Mouse (Mus musculus): ENCODE measurements around the gene Trim15. TPM values are rescaled to one million over a fixed set of nuclear protein-coding genes. Genes with fewer than 3 reads are reported as not detected.
"Not testable (repeated sequence)": the region's sequence is repeated elsewhere in the genome, so short reads cannot be mapped to it uniquely, and the experiment has no call there.

The Trim15 gene
- total RNA-seq (2017), result not detected in 2 replicates

GRCm38 (mm10) chr17:36866719-36867527, at the start of gene Trim15:
Gene Trim15 (minus strand): TSS chr17:36867210.
- no peak; a peak in 1 of 4 replicates for ATAC-seq (replicated peaks in 1 of 2; ENCODE audit: insufficient read depth in 1 of 2, low FRiP score in 2 of 2, low TSS enrichment in 1 of 2, low read depth in 1 of 2, poor library complexity in 2 of 2, severe bottlenecking in 2 of 2)

GRCm38 (mm10) chr17:36915076-36915475, 48.1 kb upstream of the Trim15 start:
- ATAC-seq (replicated peaks in 1 of 2; ENCODE audit: insufficient read depth in 1 of 2, low FRiP score in 2 of 2, low TSS enrichment in 1 of 2, low read depth in 1 of 2, poor library complexity in 2 of 2, severe bottlenecking in 2 of 2), result no peak; a peak in 1 of 4 replicates

- peak in 1 of 2 experiments; percentile 75; a peak in 2 of 4 replicates for ATAC-seq (replicated peaks in 1 of 2; ENCODE audit: insufficient read depth in 1 of 2, low FRiP score in 2 of 2, low TSS enrichment in 1 of 2, low read depth in 1 of 2, poor library complexity in 2 of 2, severe bottlenecking in 2 of 2)
These were observed 47.1 kb upstream of the Trim15 start for GRCm38 (mm10) chr17:36914108-36914507.

GRCm38 (mm10) chr17:36912031-36912430, 45.0 kb upstream of the Trim15 start:
- ATAC-seq (replicated peaks in 1 of 2; ENCODE audit: insufficient read depth in 1 of 2, low FRiP score in 2 of 2, low TSS enrichment in 1 of 2, low read depth in 1 of 2, poor library complexity in 2 of 2, severe bottlenecking in 2 of 2), result no peak

- no peak for ATAC-seq (replicated peaks in 1 of 2; ENCODE audit: insufficient read depth in 1 of 2, low FRiP score in 2 of 2, low TSS enrichment in 1 of 2, low read depth in 1 of 2, poor library complexity in 2 of 2, severe bottlenecking in 2 of 2)
These were observed 42.8 kb upstream of the Trim15 start for GRCm38 (mm10) chr17:36909802-36910201.

GRCm38 (mm10) chr17:36908235-36908634, 41.2 kb upstream of the Trim15 start:
- no peak for ATAC-seq (replicated peaks in 1 of 2; ENCODE audit: insufficient read depth in 1 of 2, low FRiP score in 2 of 2, low TSS enrichment in 1 of 2, low read depth in 1 of 2, poor library complexity in 2 of 2, severe bottlenecking in 2 of 2)

- ATAC-seq (replicated peaks in 1 of 2; ENCODE audit: insufficient read depth in 1 of 2, low FRiP score in 2 of 2, low TSS enrichment in 1 of 2, low read depth in 1 of 2, poor library complexity in 2 of 2, severe bottlenecking in 2 of 2), result no peak
These were observed 36.6 kb upstream of the Trim15 start for GRCm38 (mm10) chr17:36903651-36904050.

- ATAC-seq (replicated peaks in 1 of 2; ENCODE audit: insufficient read depth in 1 of 2, low FRiP score in 2 of 2, low TSS enrichment in 1 of 2, low read depth in 1 of 2, poor library complexity in 2 of 2, severe bottlenecking in 2 of 2), result no peak
These were observed 33.7 kb upstream of the Trim15 start for GRCm38 (mm10) chr17:36900691-36901090.

- ATAC-seq (replicated peaks in 1 of 2; ENCODE audit: insufficient read depth in 1 of 2, low FRiP score in 2 of 2, low TSS enrichment in 1 of 2, low read depth in 1 of 2, poor library complexity in 2 of 2, severe bottlenecking in 2 of 2), result no peak
These were observed 33.0 kb upstream of the Trim15 start for GRCm38 (mm10) chr17:36900001-36900400.

- ATAC-seq (replicated peaks in 1 of 2; ENCODE audit: insufficient read depth in 1 of 2, low FRiP score in 2 of 2, low TSS enrichment in 1 of 2, low read depth in 1 of 2, poor library complexity in 2 of 2, severe bottlenecking in 2 of 2), result no peak
These were observed 32.4 kb upstream of the Trim15 start for GRCm38 (mm10) chr17:36899376-36899775.

- ATAC-seq (replicated peaks in 1 of 2; ENCODE audit: insufficient read depth in 1 of 2, low FRiP score in 2 of 2, low TSS enrichment in 1 of 2, low read depth in 1 of 2, poor library complexity in 2 of 2, severe bottlenecking in 2 of 2), result no peak
These were observed 30.7 kb upstream of the Trim15 start, which contains the start of gene Trim31 for GRCm38 (mm10) chr17:36897552-36898205. Gene Trim31 (plus strand): TSS chr17:36898118.

- ATAC-seq (replicated peaks in 1 of 2; ENCODE audit: insufficient read depth in 1 of 2, low FRiP score in 2 of 2, low TSS enrichment in 1 of 2, low read depth in 1 of 2, poor library complexity in 2 of 2, severe bottlenecking in 2 of 2), result no peak
These were observed 30.1 kb upstream of the Trim15 start for GRCm38 (mm10) chr17:36897065-36897464.

GRCm38 (mm10) chr17:36896583-36896982, 29.6 kb upstream of the Trim15 start:
- no peak for ATAC-seq (replicated peaks in 1 of 2; ENCODE audit: insufficient read depth in 1 of 2, low FRiP score in 2 of 2, low TSS enrichment in 1 of 2, low read depth in 1 of 2, poor library complexity in 2 of 2, severe bottlenecking in 2 of 2)

GRCm38 (mm10) chr17:36893387-36893786, 26.4 kb upstream of the Trim15 start:
- no peak for ATAC-seq (replicated peaks in 1 of 2; ENCODE audit: insufficient read depth in 1 of 2, low FRiP score in 2 of 2, low TSS enrichment in 1 of 2, low read depth in 1 of 2, poor library complexity in 2 of 2, severe bottlenecking in 2 of 2)

- peak; percentile 81 to 92 for ATAC-seq (replicated peaks in 1 of 2; ENCODE audit: insufficient read depth in 1 of 2, low FRiP score in 2 of 2, low TSS enrichment in 1 of 2, low read depth in 1 of 2, poor library complexity in 2 of 2, severe bottlenecking in 2 of 2)
These were observed 25.4 kb upstream of the Trim15 start for GRCm38 (mm10) chr17:36892362-36892761.

GRCm38 (mm10) chr17:36891496-36891895, 24.5 kb upstream of the Trim15 start:
- not testable (repeated sequence) for ATAC-seq (replicated peaks in 1 of 2; ENCODE audit: insufficient read depth in 1 of 2, low FRiP score in 2 of 2, low TSS enrichment in 1 of 2, low read depth in 1 of 2, poor library complexity in 2 of 2, severe bottlenecking in 2 of 2)

- ATAC-seq (replicated peaks in 1 of 2; ENCODE audit: insufficient read depth in 1 of 2, low FRiP score in 2 of 2, low TSS enrichment in 1 of 2, low read depth in 1 of 2, poor library complexity in 2 of 2, severe bottlenecking in 2 of 2), result no peak
These were observed 23.3 kb upstream of the Trim15 start, which contains the start of gene Trim40 for GRCm38 (mm10) chr17:36890073-36890903. Gene Trim40 (minus strand): TSS chr17:36890123.
